Mouse (Mus musculus): ENCODE data around the gene Pabpn1l.
"Not testable (repeated sequence)": the region's sequence is repeated elsewhere in the genome, so short reads cannot be mapped to it uniquely, and the experiment has no call there.

Pabpn1l gene

GRCm38 (mm10) chr8:122644175-122644954 is 21.8 kb upstream of the Pabpn1l start:
- no peak for DNase-seq

DNA sequence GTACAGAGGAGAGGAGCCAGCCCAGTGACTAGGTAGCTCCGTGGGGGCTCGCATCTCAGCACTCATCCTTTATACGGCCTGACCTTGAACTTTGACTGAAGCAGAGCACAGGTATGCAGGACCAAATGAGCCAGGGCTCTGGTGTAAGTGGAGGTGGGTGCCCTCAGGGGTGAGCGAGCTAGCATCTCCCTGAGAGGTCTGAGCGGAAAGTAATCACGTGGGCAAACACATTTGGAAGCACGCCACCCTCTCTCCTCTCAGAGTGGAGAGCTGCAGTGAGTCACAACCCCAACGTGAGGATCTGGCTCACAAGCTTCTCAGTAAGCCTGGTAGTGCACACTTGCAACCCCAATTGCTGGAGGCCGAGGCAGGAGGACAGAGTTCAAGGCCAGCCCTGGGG is 19.5 kb upstream of the Pabpn1l start:
- DNase-seq: no peak

GRCm38 (mm10) chr8:122641406-122641805 is 18.9 kb upstream of the Pabpn1l start:
- no peak for DNase-seq

GRCm38 (mm10) chr8:122640825-122641224 is 18.3 kb upstream of the Pabpn1l start:
- DNase-seq: no peak

DNA sequence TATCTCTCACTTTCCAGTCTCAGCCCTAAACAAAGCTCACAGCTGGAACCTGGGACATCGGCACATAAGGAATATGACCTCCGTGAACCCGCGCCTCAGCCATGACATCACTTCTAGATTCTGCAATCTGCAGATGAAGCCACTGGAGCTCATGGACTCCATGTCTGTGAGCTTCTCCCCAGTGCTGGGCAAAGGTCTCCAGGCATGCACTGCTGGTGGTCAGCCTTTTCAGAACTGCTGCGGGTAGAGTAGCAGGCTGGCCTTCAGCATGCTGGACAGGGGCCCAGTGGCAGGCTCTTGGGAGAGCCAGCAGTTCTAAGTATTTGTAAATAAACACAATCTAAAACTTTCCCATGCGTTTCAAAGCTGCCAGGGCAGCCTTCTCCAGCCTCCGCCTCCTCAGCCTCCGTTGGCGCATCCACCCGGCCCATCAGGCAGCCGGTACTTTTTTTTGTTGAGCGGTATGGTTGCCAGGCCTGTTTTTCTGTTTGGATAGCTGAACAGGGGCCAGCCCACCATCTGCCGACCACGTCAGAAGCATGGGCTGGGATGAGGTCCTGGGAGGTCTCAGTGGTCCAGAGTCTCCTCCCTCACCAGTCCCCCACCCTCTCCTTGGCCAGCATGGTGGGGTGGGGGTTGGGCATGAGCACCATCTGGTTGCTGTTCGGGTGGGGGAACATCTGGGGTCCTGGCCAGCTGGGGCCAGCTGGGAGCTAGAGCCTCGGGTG is 17.1 kb upstream of the Pabpn1l start:
- DNase-seq: peak; percentile 81

DNA sequence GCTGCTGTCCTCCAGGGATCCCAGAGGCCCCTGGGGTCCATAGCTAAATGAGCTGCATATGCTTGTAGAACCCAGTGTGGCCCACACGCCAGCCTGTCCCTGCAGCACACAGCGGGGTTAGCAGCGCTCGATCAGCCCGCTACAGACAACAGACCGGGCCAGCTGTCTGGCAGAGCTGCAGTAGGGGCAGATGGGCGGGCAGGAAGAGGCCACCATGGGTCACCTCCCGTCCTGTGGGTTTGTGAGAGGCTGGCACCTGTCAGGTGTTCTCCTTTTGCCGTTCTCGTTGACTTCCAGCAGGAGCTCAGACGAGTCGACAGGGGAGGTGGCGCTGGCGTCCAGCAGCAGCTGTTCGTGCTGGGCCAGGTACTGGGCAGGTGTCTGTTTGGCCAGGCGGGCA is 16.1 kb upstream of the Pabpn1l start:
- DNase-seq: peak; percentile 77

DNA sequence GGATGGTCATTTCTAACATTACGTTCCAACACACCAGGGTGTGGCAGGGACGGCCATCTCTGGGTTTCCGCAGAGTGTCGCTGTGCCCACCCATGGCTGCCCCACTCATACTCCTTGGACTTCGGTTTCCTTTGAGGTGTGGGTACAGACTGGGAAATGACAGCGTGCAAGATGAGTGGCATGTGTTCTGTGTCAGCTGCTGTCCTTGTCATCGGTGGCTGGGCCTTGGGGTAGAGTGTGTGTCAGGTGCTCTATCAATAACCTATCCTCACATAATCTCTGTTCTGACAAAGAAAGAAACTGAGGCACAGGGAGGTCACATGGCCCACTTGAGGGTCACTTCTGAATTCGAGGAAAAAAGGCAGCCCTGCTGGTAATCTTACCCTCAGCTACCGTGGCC is 14.7 kb upstream of the Pabpn1l start:
- no peak for DNase-seq

DNA sequence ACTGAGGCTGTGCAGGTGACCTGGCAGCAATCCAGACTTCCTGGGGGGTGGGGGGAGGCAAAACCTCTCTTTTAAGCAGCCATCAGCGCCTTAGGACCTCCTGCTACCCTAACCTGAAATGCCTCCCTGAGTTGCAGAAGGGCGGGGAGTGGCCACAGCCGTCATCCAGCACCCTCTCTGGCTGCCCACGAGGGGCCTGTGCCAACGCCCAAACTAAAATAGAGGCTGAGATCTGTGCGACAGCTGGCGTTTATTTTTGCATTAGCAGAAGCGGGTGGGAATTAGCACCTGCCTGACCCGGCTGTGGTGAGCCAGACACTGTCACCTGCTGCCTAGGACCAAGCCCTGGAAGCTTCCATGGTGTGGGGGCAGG is 14.2 kb upstream of the Pabpn1l start:
- no peak for DNase-seq

DNA sequence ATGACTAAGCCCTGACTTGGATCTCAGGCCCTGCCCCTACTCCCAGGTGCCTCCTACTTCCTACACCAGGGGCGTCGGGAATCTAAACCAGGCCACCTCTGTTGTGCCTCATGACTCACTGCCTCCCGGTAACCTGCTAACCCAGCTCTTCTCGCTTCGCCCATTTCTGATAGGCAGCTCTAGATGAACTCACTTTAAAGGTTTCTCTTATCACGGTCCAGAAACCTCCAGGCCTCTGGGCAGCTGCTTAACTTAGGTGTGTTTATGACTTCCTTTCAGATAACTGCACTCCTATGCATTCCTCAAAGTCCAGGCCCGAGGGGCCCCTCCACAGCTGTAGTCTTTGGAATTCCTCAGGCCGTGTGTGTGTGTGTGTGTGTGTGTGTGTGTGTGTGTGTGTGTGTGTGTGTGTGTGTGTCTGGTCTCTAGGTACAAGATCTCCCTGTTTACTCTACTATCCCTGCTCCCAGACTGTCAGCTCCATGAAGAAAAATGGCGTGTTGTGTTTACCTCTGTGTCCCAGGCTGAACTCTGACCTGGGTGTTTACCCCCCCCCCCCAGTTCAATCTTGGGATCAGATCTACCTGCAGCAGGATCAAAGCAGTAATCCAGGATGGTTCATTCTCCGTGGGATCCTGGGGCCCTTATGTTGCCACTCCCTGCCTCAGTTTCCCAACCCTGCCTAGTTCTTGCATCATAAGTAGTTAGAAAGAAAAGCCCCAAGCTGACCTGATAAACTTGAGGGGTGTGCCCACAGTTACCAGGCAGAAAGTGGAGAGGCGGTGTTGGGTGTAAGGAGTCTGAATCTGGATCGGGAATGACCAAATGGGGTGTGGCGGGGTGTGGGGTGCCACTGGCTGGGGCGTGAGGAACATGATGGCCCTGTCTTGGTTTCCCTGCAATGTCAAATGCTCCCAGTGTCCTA is 13.6 kb upstream of the Pabpn1l start:
- no peak for DNase-seq

- peak; percentile 64 for DNase-seq
Observed at GRCm38 (mm10) chr8:122633205-122633604, 10.7 kb upstream of the Pabpn1l start.

GRCm38 (mm10) chr8:122632134-122632533 is 9.6 kb upstream of the Pabpn1l start:
- not testable (repeated sequence) for DNase-seq

GRCm38 (mm10) chr8:122630696-122631095 is 8.2 kb upstream of the Pabpn1l start:
- no peak for DNase-seq

DNA sequence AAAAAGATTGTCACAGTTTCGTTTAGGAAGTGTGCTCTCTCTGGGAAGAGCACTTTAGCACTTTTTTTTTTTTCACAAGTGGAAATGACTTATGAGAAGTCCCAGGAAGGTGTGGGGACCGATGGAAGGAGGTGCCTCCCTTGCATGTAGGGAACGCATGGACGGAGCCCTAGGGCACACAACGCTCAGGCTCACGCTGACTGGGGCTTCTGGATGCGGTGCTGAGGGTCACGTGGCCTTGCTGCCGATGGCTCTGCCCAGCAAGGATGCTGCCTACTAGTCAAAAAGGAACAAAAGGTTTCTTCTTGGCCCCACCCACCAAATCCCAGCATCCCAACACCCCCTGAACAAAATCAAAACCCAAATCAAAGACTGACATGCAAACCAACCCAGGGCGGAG is 6.8 kb upstream of the Pabpn1l start:
- DNase-seq: no peak

DNA sequence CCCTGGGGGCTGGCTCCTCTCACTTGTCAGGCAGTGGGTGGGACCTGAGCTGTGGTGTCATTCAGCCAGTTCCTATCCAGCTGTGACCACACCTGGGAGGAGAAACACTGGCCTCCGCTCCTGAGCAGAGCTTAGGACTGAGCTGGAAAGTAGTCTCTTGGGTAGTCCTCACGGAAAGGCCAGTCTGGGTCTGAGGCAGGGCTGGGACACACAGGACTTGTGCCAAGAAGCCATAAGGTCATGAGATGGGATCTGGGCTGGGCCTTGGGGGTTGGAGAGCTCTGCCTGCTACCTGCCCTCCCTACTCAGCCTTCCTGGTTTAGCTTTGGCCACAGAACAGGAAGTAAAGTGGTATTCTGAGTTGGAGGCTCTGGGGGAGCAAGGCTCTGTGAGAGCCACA is 4.4 kb upstream of the Pabpn1l start:
- DNase-seq: no peak

- no peak for DNase-seq
Observed at GRCm38 (mm10) chr8:122625811-122626210, 3.3 kb upstream of the Pabpn1l start.

- no peak for DNase-seq
Observed at GRCm38 (mm10) chr8:122624653-122625052, 2.1 kb upstream of the Pabpn1l start.

DNA sequence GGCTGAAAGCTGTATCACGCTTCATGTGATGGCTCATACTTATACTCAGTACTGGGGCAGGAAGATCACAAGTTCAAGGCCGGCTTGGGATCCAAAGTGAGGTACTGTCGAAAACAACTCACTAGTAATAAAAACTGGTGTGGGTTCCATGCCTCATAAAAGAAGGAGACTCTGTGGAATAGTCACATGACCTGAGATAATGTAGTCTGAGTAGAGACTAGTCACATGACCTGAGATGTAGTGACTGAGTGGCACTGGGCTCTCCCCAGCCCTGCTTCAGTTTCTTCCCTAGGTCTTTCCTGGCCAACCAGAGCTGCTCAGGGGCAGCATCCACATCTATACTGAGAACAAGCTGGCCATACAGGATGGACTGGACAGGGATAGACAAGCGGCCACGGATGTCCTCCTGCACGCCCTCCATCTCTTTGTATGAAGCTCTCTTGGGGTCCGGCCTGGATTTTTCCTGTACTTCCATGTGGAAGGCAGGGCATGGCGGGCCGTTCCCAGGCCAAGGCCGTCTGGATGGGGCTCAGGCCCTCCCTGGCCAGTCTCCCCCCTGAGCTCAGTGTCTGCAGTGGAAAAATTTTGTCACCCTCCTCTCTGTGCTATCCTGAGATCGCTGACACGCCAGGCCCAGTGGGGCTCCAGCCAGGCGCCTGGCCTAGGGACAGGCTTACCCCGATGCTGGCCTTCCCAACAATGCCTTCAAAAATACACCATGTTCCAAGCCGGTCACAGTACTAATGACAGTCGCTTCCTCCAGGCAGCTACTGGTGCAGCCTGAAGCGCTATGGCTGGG is 1.5 kb upstream of the Pabpn1l start:
- DNase-seq: no peak

DNA sequence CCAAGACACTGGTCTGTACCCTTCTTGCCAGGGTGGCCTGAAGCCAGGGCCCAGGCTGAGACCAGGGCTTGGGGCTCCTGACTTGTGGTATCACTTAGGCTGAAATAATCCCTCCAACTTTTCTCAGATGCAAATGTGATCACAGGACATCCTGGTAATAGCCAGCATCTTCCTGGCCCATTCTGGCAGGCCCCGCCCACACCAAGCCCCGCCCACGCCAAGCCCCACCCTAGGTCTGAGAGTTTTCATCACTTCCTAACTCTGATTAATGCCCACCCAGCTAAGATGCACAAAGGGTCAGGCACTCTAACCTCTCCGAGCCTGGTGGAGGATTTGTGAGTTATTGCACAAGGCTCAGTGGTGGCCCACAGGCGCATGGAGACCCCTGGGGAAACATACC is 2.1 kb downstream of the Pabpn1l start:
- DNase-seq: no peak

GRCm38 (mm10) chr8:122618660-122619378 is 3.7 kb downstream of the Pabpn1l start:
- DNase-seq: peak; percentile 18

DNA sequence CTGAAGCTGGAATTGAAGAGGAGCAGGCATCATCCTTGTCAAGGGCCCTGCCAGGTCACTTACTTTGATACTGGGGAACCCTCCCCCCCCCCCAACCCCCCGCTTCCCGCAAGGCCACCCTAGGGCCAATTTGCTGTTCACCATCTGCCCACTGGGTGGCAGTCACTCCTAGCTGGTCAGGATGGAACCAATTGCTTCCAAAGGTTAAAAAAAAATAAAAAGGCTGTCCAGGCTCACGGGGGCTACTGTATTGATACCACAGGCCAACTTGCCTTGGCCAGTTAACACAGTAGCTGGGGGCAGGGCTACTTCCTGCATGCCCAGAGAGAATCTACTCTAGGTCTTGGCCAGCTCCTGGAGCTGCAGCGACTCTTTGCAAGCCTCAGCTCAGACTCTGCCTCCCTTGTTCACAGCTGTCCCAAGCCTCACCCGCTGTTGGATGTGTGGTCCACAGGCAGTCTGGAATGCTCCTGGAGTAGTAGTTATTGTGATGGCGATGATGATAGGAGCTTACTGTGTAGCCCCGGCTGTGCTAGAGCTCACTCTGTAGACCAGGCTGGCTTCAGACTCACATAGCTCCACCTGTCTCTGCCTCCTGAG is 4.5 kb downstream of the Pabpn1l start:
- peak; percentile 80 for DNase-seq

DNA sequence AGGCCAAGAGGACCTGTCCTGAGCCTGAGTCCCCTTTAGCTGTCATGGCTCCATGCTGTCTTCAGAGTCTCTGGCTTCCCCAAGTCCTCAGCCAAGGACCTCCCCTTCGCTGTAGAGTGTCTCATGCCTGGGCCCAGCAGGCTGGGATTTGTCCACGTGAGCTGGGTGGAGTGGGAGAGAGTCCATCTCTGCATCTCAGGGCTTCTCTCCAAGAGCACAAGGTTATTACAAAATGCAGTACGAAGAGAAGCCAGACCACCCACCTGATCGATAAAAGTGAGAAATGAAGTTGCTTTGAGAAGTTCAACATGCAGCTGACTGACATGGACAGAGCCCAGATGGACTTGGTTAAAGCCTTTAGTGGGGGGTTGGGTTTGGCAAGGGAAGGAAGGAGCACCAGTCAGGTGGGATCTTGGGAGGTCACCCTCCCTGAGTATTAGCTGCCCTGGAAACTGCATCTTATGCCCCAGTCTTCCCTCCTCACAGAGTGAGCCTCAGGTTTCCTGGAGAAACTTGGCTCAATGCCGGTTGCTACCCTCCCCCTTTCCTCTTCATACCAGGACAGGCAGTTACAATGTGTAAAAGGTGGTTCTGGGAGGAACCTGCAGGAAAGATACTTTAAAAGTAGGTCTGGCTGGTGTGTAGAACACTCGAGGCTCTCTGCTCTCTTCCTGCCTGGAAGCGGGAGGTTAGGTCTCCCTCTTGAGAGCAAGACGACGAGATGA is 6.2 kb downstream of the Pabpn1l start:
- DNase-seq: no peak
